Mouse (Mus musculus) kidney, adult 11 months (tissue): Measurements from ENCODE around the gene Tnfrsf4.

Source experiments
- DNase-seq: peaks from one replicate; pipeline ENCODE4 v3.0.0; 2022

The Tnfrsf4 gene

DNA sequence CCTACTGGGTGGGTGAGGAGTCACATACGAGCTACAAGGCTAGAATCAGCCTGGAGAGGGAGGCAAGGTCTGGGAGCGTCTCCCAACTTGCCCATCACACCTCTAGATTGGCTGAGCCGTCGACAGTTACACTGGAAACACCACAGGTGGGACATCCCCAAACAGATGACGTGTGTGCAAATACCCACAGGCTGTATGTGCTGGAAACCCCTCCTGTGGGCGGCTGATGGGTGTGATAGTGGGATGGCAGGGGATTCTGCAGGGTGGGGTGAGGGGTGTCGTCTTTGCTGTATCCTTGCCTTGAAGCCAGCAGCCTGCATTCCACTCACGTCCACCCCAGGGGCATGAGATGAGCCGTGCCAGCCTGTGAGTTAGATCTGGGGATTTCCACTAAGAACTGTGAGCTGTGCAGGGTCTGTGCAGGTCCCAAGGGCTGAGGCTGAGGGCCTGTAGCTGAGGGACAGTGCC, 17.0 kb downstream of the Tnfrsf4 start:
- no peak for DNase-seq

DNA sequence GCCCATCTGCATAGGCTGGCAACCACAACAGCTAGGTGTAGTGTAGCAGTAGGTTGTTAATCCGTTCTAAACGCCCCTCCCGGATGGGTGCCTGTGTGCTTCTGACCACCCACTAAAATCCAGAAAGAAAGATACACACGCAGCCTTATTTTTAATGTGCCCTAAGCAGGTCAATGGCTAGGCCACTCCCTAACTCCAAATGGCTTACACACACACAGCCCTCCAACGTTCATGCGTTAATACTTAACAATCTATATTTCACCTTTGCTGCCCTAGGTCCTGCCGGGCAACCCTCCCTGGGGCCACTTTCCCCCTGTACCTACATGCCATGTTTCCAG, 17.6 kb downstream of the Tnfrsf4 start:
- DNase-seq = no peak

GRCm38 (mm10) chr4:156031593-156032391, 18.1 kb downstream of the Tnfrsf4 start:
- peak; percentile 78 for DNase-seq

- DNase-seq = no peak
Measured at GRCm38 (mm10) chr4:156032856-156033255, 19.2 kb downstream of the Tnfrsf4 start.

GRCm38 (mm10) chr4:156033476-156034119, 20.0 kb downstream of the Tnfrsf4 start:
- DNase-seq = no peak

DNA sequence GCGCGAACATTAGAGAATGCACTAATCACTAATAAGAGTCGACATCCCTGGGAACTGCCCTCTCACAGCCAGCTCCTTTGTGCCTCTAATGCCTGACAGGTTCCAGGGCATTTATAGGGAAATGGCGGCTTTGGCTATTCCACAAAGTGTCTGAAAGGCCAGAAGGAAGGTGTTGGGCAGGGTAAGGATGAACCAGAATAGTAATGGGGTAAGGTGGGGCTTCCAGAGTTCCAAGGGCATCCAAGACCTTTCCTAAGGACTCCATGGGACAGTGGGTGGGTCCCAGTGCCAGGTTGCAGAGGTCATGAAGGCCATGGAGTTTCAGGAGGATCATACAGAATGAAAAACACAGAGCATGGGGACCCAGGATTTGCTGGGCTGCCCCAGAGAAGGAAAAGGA, 20.7 kb downstream of the Tnfrsf4 start:
- no peak for DNase-seq

GRCm38 (mm10) chr4:156034901-156035300, 21.3 kb downstream of the Tnfrsf4 start:
- DNase-seq = no peak

GRCm38 (mm10) chr4:156044754-156045153, 31.1 kb downstream of the Tnfrsf4 start:
- no peak for DNase-seq

- no peak for DNase-seq
Measured at GRCm38 (mm10) chr4:156049779-156050178, 36.1 kb downstream of the Tnfrsf4 start.

- no peak for DNase-seq
Measured at GRCm38 (mm10) chr4:156050391-156050980, 36.8 kb downstream of the Tnfrsf4 start.

- DNase-seq = no peak
Measured at GRCm38 (mm10) chr4:156053113-156053512, 39.5 kb downstream of the Tnfrsf4 start.

DNA sequence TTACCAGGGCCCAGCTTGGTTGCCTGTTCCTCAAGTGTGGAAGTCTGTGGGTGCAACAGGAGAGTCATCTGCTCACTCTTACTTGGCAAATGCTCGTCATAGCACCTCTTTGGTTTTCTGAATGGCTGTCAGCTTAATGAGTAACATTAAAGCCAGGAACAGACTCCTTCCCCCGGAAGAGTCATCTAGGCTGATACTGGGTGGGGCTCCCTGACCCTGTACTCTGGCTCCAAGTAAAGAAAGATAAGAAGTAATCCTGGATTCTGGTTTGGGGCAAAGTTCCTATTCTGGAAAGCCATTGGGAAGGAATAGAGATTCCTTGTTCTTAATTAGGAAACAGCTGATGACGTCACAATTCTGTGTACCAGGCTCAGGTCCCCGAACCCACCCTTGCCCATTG, 40.5 kb downstream of the Tnfrsf4 start:
- DNase-seq = no peak

GRCm38 (mm10) chr4:156054606-156055005, 41.0 kb downstream of the Tnfrsf4 start:
- peak; percentile 80 for DNase-seq

DNA sequence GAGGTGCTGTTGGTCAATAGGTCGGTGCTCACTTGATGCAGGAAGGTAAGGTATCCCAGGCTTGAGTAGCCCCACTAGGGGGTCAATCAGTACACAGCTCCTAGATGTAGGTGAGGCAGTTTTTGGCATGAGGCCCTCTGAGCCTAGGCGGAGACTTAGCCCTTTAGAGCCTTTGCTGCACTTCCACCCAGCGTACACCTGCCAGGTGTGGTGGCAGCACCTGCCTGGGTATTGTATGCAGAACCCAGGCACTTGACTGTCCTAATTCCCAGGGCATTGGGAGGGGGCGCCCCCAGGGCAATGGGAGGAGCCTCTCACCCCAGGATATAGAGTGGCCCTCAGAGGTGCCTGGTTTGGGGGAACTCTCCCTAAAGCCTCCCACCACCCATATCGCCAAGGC, 41.5 kb downstream of the Tnfrsf4 start:
- DNase-seq = no peak

DNA sequence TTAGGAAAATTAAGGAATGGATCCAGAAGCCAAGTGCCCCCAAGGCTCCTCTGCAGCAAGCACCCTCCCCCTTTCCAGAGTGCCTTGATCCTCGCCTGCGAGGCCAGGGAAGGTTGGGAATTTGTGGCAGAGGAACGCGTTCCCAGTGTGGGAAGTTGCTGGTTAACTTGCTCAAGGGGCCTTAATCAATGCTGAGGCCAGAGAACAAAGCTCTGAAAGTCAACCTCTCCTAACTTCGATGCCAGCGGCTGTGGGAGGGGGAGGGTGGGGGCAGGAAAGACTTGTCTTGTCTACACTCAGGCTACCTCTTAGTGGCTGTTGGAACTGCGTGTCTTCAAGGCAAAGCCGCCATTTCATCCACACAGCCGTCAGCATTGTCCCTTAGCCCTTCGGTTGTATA, 44.1 kb downstream of the Tnfrsf4 start:
- no peak for DNase-seq

GRCm38 (mm10) chr4:156058826-156059225, 45.2 kb downstream of the Tnfrsf4 start:
- no peak for DNase-seq

GRCm38 (mm10) chr4:156059261-156059660, 45.6 kb downstream of the Tnfrsf4 start, which contains the start of gene Ttll10:
Gene Ttll10 (minus strand): TSS chr4:156059414.
- DNase-seq = peak; percentile 77

- peak; percentile 98 for DNase-seq
Measured at GRCm38 (mm10) chr4:156059713-156060112, 46.1 kb downstream of the Tnfrsf4 start.

GRCm38 (mm10) chr4:156063861-156064509, 50.3 kb downstream of the Tnfrsf4 start:
- DNase-seq = no peak

DNA sequence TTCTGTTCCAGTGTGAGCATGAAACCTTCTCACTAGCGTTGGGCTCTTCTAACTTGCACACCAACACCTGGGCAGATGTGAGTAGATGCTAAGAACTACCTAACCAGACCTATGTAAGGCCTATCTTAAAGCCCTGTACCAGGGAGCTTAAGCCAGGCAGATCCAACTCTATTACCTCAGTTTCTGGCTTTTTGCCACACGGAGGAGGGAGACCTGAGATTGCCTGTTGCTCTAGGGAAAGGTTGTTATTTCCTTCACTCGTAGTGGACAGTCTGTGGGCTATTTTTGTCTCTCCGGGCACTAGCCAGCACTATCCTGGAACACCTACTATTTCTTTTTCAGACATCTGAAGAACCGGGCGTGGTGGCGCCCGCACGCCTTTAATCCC, 50.9 kb downstream of the Tnfrsf4 start:
- DNase-seq = no peak

- peak; percentile 57 for DNase-seq
Measured at GRCm38 (mm10) chr4:156065156-156065894, 51.7 kb downstream of the Tnfrsf4 start.
